19 mouse cellular contexts compared by ENCODE assay signal in the genomic region with DNA sequence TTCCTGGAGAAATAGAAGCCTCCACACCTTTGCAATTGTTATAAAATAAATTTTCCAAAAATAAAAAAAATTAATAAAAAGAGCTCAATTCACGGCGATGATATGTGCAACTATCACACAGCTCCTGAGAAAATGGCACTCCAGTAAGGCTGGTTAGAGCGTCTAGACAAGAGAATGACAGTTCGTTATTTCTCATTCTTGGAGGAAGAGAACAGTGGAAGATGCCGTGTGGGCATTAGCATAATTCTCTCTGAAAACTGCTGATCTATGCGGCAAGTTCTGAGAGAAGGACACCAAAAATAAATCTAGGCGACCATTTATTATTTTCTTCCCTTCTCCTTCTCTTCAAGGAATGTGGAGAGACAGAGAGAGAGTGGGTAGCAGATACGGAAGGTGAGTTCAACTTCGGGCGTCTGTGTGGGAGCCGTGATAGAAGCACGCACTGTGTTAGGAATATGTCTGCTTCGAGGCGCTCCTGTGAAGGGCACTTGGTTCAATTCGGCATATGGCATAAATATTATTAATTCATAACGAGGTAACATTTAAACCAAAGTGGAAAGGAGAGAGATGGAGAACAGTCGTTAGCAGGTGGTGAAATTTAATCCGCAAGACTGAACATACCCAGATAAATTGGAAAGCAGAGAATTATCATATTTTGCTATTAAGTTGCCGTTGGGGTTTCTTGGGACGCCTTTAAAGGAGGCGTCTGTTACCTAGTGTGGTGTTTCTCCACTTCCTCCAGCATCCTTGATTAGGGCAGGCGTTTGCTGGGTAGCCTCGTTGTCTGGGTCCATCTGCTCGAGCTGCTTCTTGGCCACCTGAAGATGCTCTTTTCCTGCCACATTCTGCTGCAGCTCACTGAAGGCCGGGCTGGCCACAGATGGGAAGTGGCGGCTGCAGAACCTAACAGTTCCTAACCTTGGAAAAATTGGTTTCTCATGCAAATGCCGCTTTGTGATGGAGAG.
DNase-seq lines count a peak whose midpoint lies in the region; ATAC-seq lines count a peak whose summit lies in the region.
"Had no signal": no experiment of that assay in that cellular context is flagged by ENCODE, and none has a peak within 500 bp of the region (broad histone marks: within the 10 kb centered on the region; RNA-seq: fewer than 3 reads in every experiment).

No protein-coding gene starts in this region.

- peak; percentile 57 for ATAC-seq in forebrain, embryonic 15.5 days (replicated peaks)
- ATAC-seq in neural tube, embryonic 13.5 days (ENCODE audit: low read depth): no peak
- no peak for ATAC-seq in neural tube, embryonic 15.5 days (ENCODE audit: low FRiP score)
- ATAC-seq in liver, embryonic 12.5 days: no peak
- ATAC-seq: liver, postnatal 0 days; midbrain, embryonic 16.5 days had no signal

- peak overlapping the region; percentile 56 for H3K27ac ChIP-seq in forebrain, embryonic 15.5 days (replicated peaks)
- H3K27ac ChIP-seq in forebrain, embryonic 10.5 days: no peak overlapping the region
- 0 out of 2 replicates have a peak overlapping the region, but pooled peaks have one; percentile 25 for H3K27ac ChIP-seq in neural tube, embryonic 13.5 days (replicated peaks)
- no peak overlapping the region for H3K27ac ChIP-seq in neural tube, embryonic 15.5 days (replicated peaks)
- no peak overlapping the region for H3K27ac ChIP-seq in liver, embryonic 12.5 days
- H3K27ac ChIP-seq: stomach, postnatal 0 days had no signal

- no peak overlapping the region for H3K9ac ChIP-seq in forebrain, embryonic 15.5 days (replicated peaks)
- no peak overlapping the region for H3K9ac ChIP-seq in neural tube, embryonic 13.5 days
- H3K9ac ChIP-seq in neural tube, embryonic 15.5 days (replicated peaks): no peak overlapping the region
- H3K9ac ChIP-seq in liver, embryonic 12.5 days: no peak overlapping the region
- H3K9ac ChIP-seq: heart, embryonic 12.5 days; liver, postnatal 0 days had no signal

- no peaks in the 10 kb centered on the region for H3K27me3 ChIP-seq in forebrain, embryonic 15.5 days
- H3K27me3 ChIP-seq in forebrain, embryonic 10.5 days (ENCODE audit: poor library complexity, severe bottlenecking): no peaks in the 10 kb centered on the region
- H3K27me3 ChIP-seq in neural tube, embryonic 13.5 days: no peaks in the 10 kb centered on the region
- no peaks in the 10 kb centered on the region for H3K27me3 ChIP-seq in neural tube, embryonic 15.5 days (replicated peaks)
- H3K27me3 ChIP-seq in liver, embryonic 12.5 days (replicated peaks): no peaks in the 10 kb centered on the region
- H3K27me3 ChIP-seq: heart, embryonic 12.5 days had no signal

- 52% methylated on average over 27 of the region's 27 CpGs for WGBS in forebrain, embryonic 15.5 days
- WGBS in forebrain, embryonic 10.5 days: 90% methylated on average over 27 of the region's 27 CpGs
- 82% methylated on average over 27 of the region's 27 CpGs for WGBS in neural tube, embryonic 13.5 days
- WGBS in neural tube, embryonic 15.5 days: 82% methylated on average over 27 of the region's 27 CpGs
- WGBS in liver, embryonic 12.5 days (ENCODE audit: insufficient replicate concordance): 73% methylated on average over 27 of the region's 27 CpGs

- no peak for DNase-seq in forebrain, embryonic 10.5 days (ENCODE audit: extremely low spot score, low spot score)
- DNase-seq in cerebellum, postnatal 10 days: peak; percentile 69 to 73
- no peak for DNase-seq in layer of hippocampus, postnatal 14 days (ENCODE audit: low spot score in 2 of 2)
- DNase-seq in adrenal gland, postnatal 36 days: no peak
- DNase-seq: adrenal gland, postnatal 25 days; gastrocnemius, postnatal 10 days; heart, adult 11 months; kidney, adult 18-20 months; kidney, postnatal 10 days; liver; liver, postnatal 0 days; lung, postnatal 10 days had no signal

- peaks cover 9% of the 10 kb centered on the region for H3K4me1 ChIP-seq in forebrain, embryonic 15.5 days
- peaks cover 4% of the 10 kb centered on the region; the same call in 1 of the 2 replicates for H3K4me1 ChIP-seq in forebrain, embryonic 10.5 days
- H3K4me1 ChIP-seq in neural tube, embryonic 13.5 days (replicated peaks): peaks cover 12% of the 10 kb centered on the region
- peaks cover 9% of the 10 kb centered on the region for H3K4me1 ChIP-seq in neural tube, embryonic 15.5 days
- no peaks in the 10 kb centered on the region for H3K4me1 ChIP-seq in liver, embryonic 12.5 days

- no peaks in the 10 kb centered on the region for H3K9me3 ChIP-seq in forebrain, embryonic 15.5 days
- no peaks in the 10 kb centered on the region for H3K9me3 ChIP-seq in forebrain, embryonic 10.5 days
- no peaks in the 10 kb centered on the region for H3K9me3 ChIP-seq in neural tube, embryonic 13.5 days
- H3K9me3 ChIP-seq in neural tube, embryonic 15.5 days (replicated peaks): no peaks in the 10 kb centered on the region
- no peaks in the 10 kb centered on the region for H3K9me3 ChIP-seq in liver, embryonic 12.5 days (replicated peaks)
- H3K9me3 ChIP-seq: heart, embryonic 12.5 days had no signal

- H3K4me3 ChIP-seq in forebrain, embryonic 15.5 days: no peak overlapping the region
- no peak overlapping the region for H3K4me3 ChIP-seq in forebrain, embryonic 10.5 days
- H3K4me3 ChIP-seq in neural tube, embryonic 13.5 days: no peak overlapping the region
- no peak overlapping the region for H3K4me3 ChIP-seq in neural tube, embryonic 15.5 days (replicated peaks)
- no peak overlapping the region for H3K4me3 ChIP-seq in liver, embryonic 12.5 days
- H3K4me3 ChIP-seq: heart, embryonic 12.5 days had no signal

- H3K4me2 ChIP-seq in forebrain, embryonic 15.5 days (replicated peaks): no peak overlapping the region
- H3K4me2 ChIP-seq in neural tube, embryonic 13.5 days: no peak overlapping the region
- H3K4me2 ChIP-seq in neural tube, embryonic 15.5 days: no peak overlapping the region
- no peak overlapping the region for H3K4me2 ChIP-seq in liver, embryonic 12.5 days
- H3K4me2 ChIP-seq: heart, embryonic 12.5 days had no signal

- no peaks in the 10 kb centered on the region for H3K36me3 ChIP-seq in forebrain, embryonic 15.5 days
- no peaks in the 10 kb centered on the region for H3K36me3 ChIP-seq in forebrain, embryonic 10.5 days (replicated peaks)
- H3K36me3 ChIP-seq in neural tube, embryonic 13.5 days: no peaks in the 10 kb centered on the region
- no peaks in the 10 kb centered on the region for H3K36me3 ChIP-seq in neural tube, embryonic 15.5 days
- no peaks in the 10 kb centered on the region for H3K36me3 ChIP-seq in liver, embryonic 12.5 days
- H3K36me3 ChIP-seq: heart, embryonic 12.5 days had no signal

Comparison
In these comparisons a context has a peak if more than half of its experiments do, and no peak if none do; other contexts are left out.
1. H3K27ac ChIP-seq: peak in forebrain, embryonic 15.5 days (single experiment) and neural tube, embryonic 13.5 days (single experiment); none in forebrain, embryonic 10.5 days (single experiment), neural tube, embryonic 15.5 days (single experiment) and liver, embryonic 12.5 days (single experiment).
2. DNase-seq: peak in cerebellum, postnatal 10 days (2 of 2); none in forebrain, embryonic 10.5 days (single experiment), layer of hippocampus, postnatal 14 days (0 of 2) and adrenal gland, postnatal 36 days (0 of 2).